Mouse (Mus musculus) embryonic facial prominence, embryonic 15.5 days (tissue): ENCODE results near the gene Rpl32. TPM values are rescaled to one million over a fixed set of nuclear protein-coding genes. Genes with fewer than 3 reads are reported as not detected.

Experiments used
- ATAC-seq: fragments of 200-750 bp; cut with Nextera tagmentation; 2 replicates; pipeline ENCODE4 v1.8.0; 2017; ENCODE audit warnings: low read depth, moderate TSS enrichment; ENCODE audit not compliant: insufficient number of reproducible peaks, low FRiP score, low TSS enrichment
- H3K27ac ChIP-seq: fragments of 300-500 bp; sonication (generic); replicated peaks from 2 replicates; pipeline ENCODE4 v1.5.1; 2015; ENCODE audit warnings: mild to moderate bottlenecking, inconsistent platforms
- H3K27me3 ChIP-seq: fragments of 300-500 bp; sonication (generic); 2 replicates; pipeline ENCODE4 v1.6.1; 2015; ENCODE audit warnings: inconsistent platforms
- H3K36me3 ChIP-seq: fragments of 300-500 bp; sonication (generic); 2 replicates; pipeline ENCODE4 v1.6.1; 2015; ENCODE audit warnings: mild to moderate bottlenecking, inconsistent platforms
- H3K4me1 ChIP-seq: fragments of 300-500 bp; sonication (generic); 2 replicates; pipeline ENCODE4 v1.6.1; 2015; ENCODE audit warnings: inconsistent platforms
- H3K4me2 ChIP-seq: fragments of 300-500 bp; sonication (generic); replicated peaks from 2 replicates; pipeline ENCODE4 v1.6.1; 2015; ENCODE audit warnings: mild to moderate bottlenecking, inconsistent platforms
- H3K4me3 ChIP-seq: fragments of 300-500 bp; sonication (generic); replicated peaks from 2 replicates; pipeline ENCODE4 v1.5.1; 2015; ENCODE audit warnings: mild to moderate bottlenecking, inconsistent platforms
- H3K9ac ChIP-seq: fragments of 300-500 bp; sonication (generic); 2 replicates; pipeline ENCODE4 v1.6.1; 2015; ENCODE audit warnings: inconsistent platforms
- H3K9me3 ChIP-seq: fragments of 300-500 bp; sonication (generic); replicated peaks from 2 replicates; pipeline ENCODE4 v1.6.1; 2016; ENCODE audit warnings: inconsistent platforms
- WGBS: fragments of 180-500 bp; shearing (Covaris S2); methylation state at CpG from one replicate; pipeline ENCODE4 v1.1.7; 2015; 5-methylcytosine and 5-hydroxymethylcytosine counted together
- microRNA-seq: library from miRNA; unstranded; fragments of <30 nt; microRNA quantifications from one replicate; pipeline ENCODE4, GENCODE M21; 2016; ENCODE audit warnings: borderline number of aligned reads
- polyA plus RNA-seq: library from polyadenylated mRNA; unstranded; fragments of >200 nt; fragmentation: Nextera tagmentation; extraction: Ambion mirVana; gene quantifications from 2 replicates; pipeline ENCODE4 v1.2.1, GENCODE M21; 2015

The Rpl32 gene
- polyA plus RNA-seq, 1 experiment from 2014 or later = 2,192 TPM

- no peaks in the 10 kb centered on the region for H3K27me3 ChIP-seq
- H3K9ac ChIP-seq = no peak within 1 kb of the TSS
- no peak within 1 kb of the TSS for H3K4me3 ChIP-seq
- ATAC-seq = peak; percentile 4; the same call in 1 of the 2 replicates
- H3K9me3 ChIP-seq = no peaks in the 10 kb centered on the region
- no peak within 1 kb of the TSS for H3K4me2 ChIP-seq
- WGBS = 9% methylated on average over 9 of the region's 9 CpGs
- no peaks in the 10 kb centered on the region for H3K36me3 ChIP-seq
- peaks cover 28% of the 10 kb centered on the region for H3K4me1 ChIP-seq
- peak within 1 kb of the TSS; percentile 39 for H3K27ac ChIP-seq
Measured at GRCm38 (mm10) chr6:115761995-115762756, 46.4 kb downstream of the Rpl32 start, which contains the start of gene Tmem40. TSS of gene Tmem40 (minus strand) at chr6:115762410.

- H3K36me3 ChIP-seq = no peaks in the 10 kb centered on the region
- no peak overlapping the region for H3K4me3 ChIP-seq
- no peaks in the 10 kb centered on the region for H3K27me3 ChIP-seq
- no peak for ATAC-seq
- H3K4me2 ChIP-seq = no peak overlapping the region
- no peak overlapping the region for H3K9ac ChIP-seq
- H3K4me1 ChIP-seq = peaks cover 28% of the 10 kb centered on the region
- WGBS = 45% methylated on average over 4 of the region's 4 CpGs
- no peaks in the 10 kb centered on the region for H3K9me3 ChIP-seq
- no peak overlapping the region for H3K27ac ChIP-seq
Measured at GRCm38 (mm10) chr6:115760982-115761381, 47.6 kb downstream of the Rpl32 start.

GRCm38 (mm10) chr6:115760137-115760536 is 48.4 kb downstream of the Rpl32 start:
- no peak for ATAC-seq

GRCm38 (mm10) chr6:115759461-115759860 is 49.1 kb downstream of the Rpl32 start:
- ATAC-seq = no peak
- peak overlapping the region; percentile 80; the same call in 1 of the 2 replicates for H3K27ac ChIP-seq
- 58% methylated on average over 5 of the region's 5 CpGs for WGBS

More at GRCm38 (mm10) chr6:115760137-115760536, 48.4 kb downstream of the Rpl32 start:
- Histone ChIP-seq H3K36me3 (no peaks in the 10 kb centered on the region), H3K4me1 (peaks cover 28% of the 10 kb centered on the region), H3K9ac (no peak overlapping the region), H3K4me3 (no peak overlapping the region), H3K27ac (0 out of 2 replicates have a peak overlapping the region, but pooled peaks have one; percentile 80), H3K4me2 (no peak overlapping the region), H3K9me3 (no peaks in the 10 kb centered on the region), H3K27me3 (no peaks in the 10 kb centered on the region)
- 89% methylated on average over 4 of the region's 4 CpGs for WGBS

GRCm38 (mm10) chr6:115758981-115759435 is 49.5 kb downstream of the Rpl32 start:
- Histone ChIP-seq H3K36me3 (no peaks in the 10 kb centered on the region), H3K4me2 (peak overlapping the region; percentile 29; the same call in 1 of the 2 replicates), H3K4me3 (0 out of 2 replicates have a peak overlapping the region, but pooled peaks have one; percentile 3), H3K9ac (no peak overlapping the region), H3K4me1 (peaks cover 22% of the 10 kb centered on the region), H3K27me3 (no peaks in the 10 kb centered on the region), H3K27ac (peak overlapping the region; percentile 80), H3K9me3 (no peaks in the 10 kb centered on the region)
- 48% methylated on average over 9 of the region's 9 CpGs for WGBS
- no peak for ATAC-seq

More at GRCm38 (mm10) chr6:115759461-115759860, 49.1 kb downstream of the Rpl32 start:
- Histone ChIP-seq H3K36me3 (no peaks in the 10 kb centered on the region), H3K9me3 (no peaks in the 10 kb centered on the region), H3K9ac (no peak overlapping the region), H3K4me2 (no peak overlapping the region), H3K4me3 (no peak overlapping the region), H3K4me1 (peaks cover 27% of the 10 kb centered on the region), H3K27me3 (no peaks in the 10 kb centered on the region)

- ATAC-seq = no peak
- no peak overlapping the region for H3K9ac ChIP-seq
- H3K36me3 ChIP-seq = no peaks in the 10 kb centered on the region
- no peak overlapping the region for H3K4me2 ChIP-seq
- no peaks in the 10 kb centered on the region for H3K9me3 ChIP-seq
- no peaks in the 10 kb centered on the region for H3K4me1 ChIP-seq
- no peak overlapping the region for H3K4me3 ChIP-seq
- no peak overlapping the region for H3K27ac ChIP-seq
- 80% methylated on average over 7 of the region's 7 CpGs for WGBS
- H3K27me3 ChIP-seq = no peaks in the 10 kb centered on the region
Measured at GRCm38 (mm10) chr6:115755536-115755935, 53.0 kb downstream of the Rpl32 start.

Small RNAs within 50 kb of the gene (microRNA-seq; reads per million reads assigned to microRNA genes)
- 0.52 reads per million for gene Mir7660

Other genes starting within 250 kb of the Rpl32 start
- gene Mkrn2os, start 216.2 kb downstream of the Rpl32 start, polyA plus RNA-seq = 1.2 and 3.1 TPM in 2 replicates
- gene Mkrn2, start 206.8 kb downstream of the Rpl32 start, polyA plus RNA-seq = 23.6 and 30.2 TPM in 2 replicates
- gene Raf1, start 132.1 kb downstream of the Rpl32 start, polyA plus RNA-seq = 89.0 and 93.6 TPM in 2 replicates
- 23.9 and 28.9 TPM in 2 replicates for gene Tmem40, start 46.3 kb downstream of the Rpl32 start, polyA plus RNA-seq
- gene Cand2, start 34.2 kb downstream of the Rpl32 start, polyA plus RNA-seq = 33.6 and 33.7 TPM in 2 replicates
- 1.1 and 1.9 TPM in 2 replicates for gene Efcab12, start 29.7 kb upstream of the Rpl32 start, polyA plus RNA-seq
- gene Mbd4, start 44.6 kb upstream of the Rpl32 start, polyA plus RNA-seq = 18.4 and 18.5 TPM in 2 replicates
- gene Ift122, start 44.7 kb upstream of the Rpl32 start, polyA plus RNA-seq = 23.2 and 25.0 TPM in 2 replicates
- gene Rho, start 123.0 kb upstream of the Rpl32 start, polyA plus RNA-seq = 0.12 and 0.53 TPM in 2 replicates
- gene H1foo, start 136.2 kb upstream of the Rpl32 start, polyA plus RNA-seq = not detected in 2 replicates
- gene Plxnd1, start 186.3 kb upstream of the Rpl32 start, polyA plus RNA-seq = 29.4 and 33.5 TPM in 2 replicates